Mouse (Mus musculus) B cell, adult 2 months (primary cell): ENCODE results near the gene Slc22a30.
"Not testable (repeated sequence)": the region's sequence is repeated elsewhere in the genome, so short reads cannot be mapped to it uniquely, and the experiment has no call there.

ENCODE experiments used
- DNase-seq, 2 experiments: peaks; one replicate each; pipeline ENCODE4 v3.0.0; 2022

Gene Slc22a30

GRCm38 (mm10) chr19:8405011-8405410, at the start of gene Slc22a30:
Slc22a30 (minus strand) TSS chr19:8405111.
- DNase-seq, result not testable (repeated sequence)

- DNase-seq, result no peak
Observed at GRCm38 (mm10) chr19:8448321-8448720, 43.4 kb upstream of the Slc22a30 start.

- DNase-seq, result no peak
Observed at GRCm38 (mm10) chr19:8447516-8447915, 42.6 kb upstream of the Slc22a30 start.

- no peak for DNase-seq
Observed at GRCm38 (mm10) chr19:8431051-8431662, 26.2 kb upstream of the Slc22a30 start.

- DNase-seq, result not testable (repeated sequence)
Observed at GRCm38 (mm10) chr19:8407290-8408021, 2.5 kb upstream of the Slc22a30 start.
